Mouse (Mus musculus) intestine, postnatal 0 days (tissue): ENCODE data around the gene Tbl1x. TPM values are rescaled to one million over a fixed set of nuclear protein-coding genes. Genes with fewer than 3 reads are reported as not detected.

Source experiments
- ATAC-seq: fragments of 200-750 bp; cut with Nextera tagmentation; 2 replicates; pipeline ENCODE4 v1.8.0; 2017; ENCODE audit warnings: mild to moderate bottlenecking, moderate TSS enrichment, moderate library complexity
- H3K27ac ChIP-seq: fragments of 300-500 bp; sonication (generic); 2 replicates; pipeline ENCODE4 v1.5.1; 2014; ENCODE audit warnings: mild to moderate bottlenecking, low read depth, low read length, moderate library complexity
- H3K27me3 ChIP-seq: fragments of 300-500 bp; sonication (generic); replicated peaks from 2 replicates; pipeline ENCODE4 v1.6.1; 2014; ENCODE audit warnings: low read length, mixed read lengths; ENCODE audit not compliant: control insufficient read depth, insufficient read depth
- H3K36me3 ChIP-seq: fragments of 300-500 bp; sonication (generic); 2 replicates; pipeline ENCODE4 v1.6.1; 2014; ENCODE audit warnings: mild to moderate bottlenecking, moderate library complexity; ENCODE audit not compliant: control insufficient read depth, insufficient read depth
- H3K4me1 ChIP-seq: fragments of 300-500 bp; sonication (generic); replicated peaks from 2 replicates; pipeline ENCODE4 v1.6.1; 2014; ENCODE audit warnings: antibody characterized with exemption, low read length, mixed read lengths; ENCODE audit not compliant: control insufficient read depth, insufficient read depth
- H3K4me2 ChIP-seq: fragments of 300-500 bp; sonication (generic); replicated peaks from 2 replicates; pipeline ENCODE4 v1.6.1; 2014; ENCODE audit warnings: low read depth, mild to moderate bottlenecking, moderate library complexity
- H3K4me3 ChIP-seq: fragments of 300-500 bp; sonication (generic); 2 replicates; pipeline ENCODE4 v1.5.1; 2014; ENCODE audit warnings: low read depth, low read length
- H3K9ac ChIP-seq: fragments of 300-500 bp; sonication (generic); 2 replicates; pipeline ENCODE4 v1.6.1; 2014; ENCODE audit warnings: mild to moderate bottlenecking, low read depth, low read length
- H3K9me3 ChIP-seq: fragments of 300-500 bp; sonication (generic); 2 replicates; pipeline ENCODE4 v1.6.1; 2016; ENCODE audit warnings: mixed run types; ENCODE audit not compliant: control insufficient read depth
- CTCF ChIP-seq: sonication (generic); IDR thresholded peaks from 2 replicates; pipeline ENCODE4 v1.5.1; 2016; ENCODE audit warnings: low read depth, mild to moderate bottlenecking, control low read depth, antibody characterized with exemption, moderate library complexity
- WGBS: fragments of 180-500 bp; shearing (Covaris S2); extraction: QIAGEN DNeasy Blood & Tissue Kit; methylation state at CpG from one replicate; pipeline ENCODE4 v1.1.7; 2014; 5-methylcytosine and 5-hydroxymethylcytosine counted together
- polyA plus RNA-seq: library from polyadenylated mRNA; unstranded; fragments of >200 nt; fragmentation: Nextera tagmentation; extraction: Ambion mirVana; gene quantifications from 2 replicates; pipeline ENCODE4 v1.2.1, GENCODE M21; 2015

The Tbl1x gene
- polyA plus RNA-seq, 1 experiment from 2014 or later = 22.5 TPM

- no peak overlapping the region for H3K4me2 ChIP-seq
- no peak for ATAC-seq
- H3K4me3 ChIP-seq = no peak overlapping the region
- H3K27ac ChIP-seq = no peak overlapping the region
- no peaks in the 10 kb centered on the region for H3K9me3 ChIP-seq
- no peaks in the 10 kb centered on the region for H3K4me1 ChIP-seq
- H3K9ac ChIP-seq = no peak overlapping the region
- H3K36me3 ChIP-seq = no peaks in the 10 kb centered on the region
- 64% methylated on average over 7 of the region's 7 CpGs for WGBS
- H3K27me3 ChIP-seq = no peaks in the 10 kb centered on the region
- no peak for TF ChIP-seq CTCF
Measured at GRCm38 (mm10) chrX:77487922-77488799, 22.7 kb upstream of the Tbl1x start.

- no peaks in the 10 kb centered on the region for H3K27me3 ChIP-seq
- no peak for TF ChIP-seq CTCF
- H3K9me3 ChIP-seq = no peaks in the 10 kb centered on the region
- H3K4me2 ChIP-seq = no peak overlapping the region
- H3K36me3 ChIP-seq = no peaks in the 10 kb centered on the region
- no peak for ATAC-seq
- no peak overlapping the region for H3K9ac ChIP-seq
- WGBS = 50% methylated on average over 1 of the region's 1 CpGs
- H3K27ac ChIP-seq = no peak overlapping the region
- H3K4me3 ChIP-seq = no peak overlapping the region
- H3K4me1 ChIP-seq = no peaks in the 10 kb centered on the region
Measured at GRCm38 (mm10) chrX:77490127-77490526, 20.7 kb upstream of the Tbl1x start.

GRCm38 (mm10) chrX:77509149-77509548 lies 1.7 kb upstream of the Tbl1x start:
- H3K9me3 ChIP-seq = no peaks in the 10 kb centered on the region
- no peak overlapping the region for H3K9ac ChIP-seq
- TF ChIP-seq CTCF = peak; percentile 23; the same call in 1 of the 2 replicates
- ATAC-seq = peak; percentile 72
- H3K4me3 ChIP-seq = no peak overlapping the region; the same call in 1 of the 2 replicates
- H3K27me3 ChIP-seq = no peaks in the 10 kb centered on the region
- peak overlapping the region; percentile 94; the same call in 1 of the 2 replicates for H3K27ac ChIP-seq
- H3K36me3 ChIP-seq = no peaks in the 10 kb centered on the region
- WGBS = 15% methylated on average over 13 of the region's 13 CpGs
- peak overlapping the region; percentile 67 for H3K4me2 ChIP-seq
- H3K4me1 ChIP-seq = no peaks in the 10 kb centered on the region

- H3K9ac ChIP-seq = no peak overlapping the region
- peak overlapping the region; percentile 94 for H3K27ac ChIP-seq
- no peaks in the 10 kb centered on the region for H3K27me3 ChIP-seq
- H3K9me3 ChIP-seq = no peaks in the 10 kb centered on the region
- H3K4me3 ChIP-seq = peak overlapping the region; percentile 65; the same call in 1 of the 2 replicates
- no peaks in the 10 kb centered on the region for H3K36me3 ChIP-seq
- H3K4me1 ChIP-seq = no peaks in the 10 kb centered on the region
- no peak for TF ChIP-seq CTCF
- ATAC-seq = no peak
- 18% methylated on average over 10 of the region's 10 CpGs for WGBS
- peak overlapping the region; percentile 67 for H3K4me2 ChIP-seq
Measured at GRCm38 (mm10) chrX:77509776-77510175, 1.0 kb upstream of the Tbl1x start.

- H3K9me3 ChIP-seq = no peaks in the 10 kb centered on the region
- 13% methylated on average over 55 of the region's 55 CpGs for WGBS
- peak overlapping the region; percentile 74 for H3K9ac ChIP-seq
- no peaks in the 10 kb centered on the region for H3K4me1 ChIP-seq
- H3K27ac ChIP-seq = peak overlapping the region; percentile 94
- no peaks in the 10 kb centered on the region for H3K36me3 ChIP-seq
- peak overlapping the region; percentile 65 for H3K4me3 ChIP-seq
- H3K4me2 ChIP-seq = peak overlapping the region; percentile 67
- no peaks in the 10 kb centered on the region for H3K27me3 ChIP-seq
- TF ChIP-seq CTCF = no peak
- peak; percentile 12; the same call in 1 of the 2 replicates for ATAC-seq
Measured at GRCm38 (mm10) chrX:77511301-77511993, 634 bp downstream of the Tbl1x start.

- H3K4me3 ChIP-seq = peak overlapping the region; percentile 65
- H3K4me1 ChIP-seq = no peaks in the 10 kb centered on the region
- no peak for ATAC-seq
- no peaks in the 10 kb centered on the region for H3K27me3 ChIP-seq
- no peaks in the 10 kb centered on the region for H3K36me3 ChIP-seq
- TF ChIP-seq CTCF = no peak
- H3K9ac ChIP-seq = peak overlapping the region; percentile 74
- no peaks in the 10 kb centered on the region for H3K9me3 ChIP-seq
- 18% methylated on average over 12 of the region's 12 CpGs for WGBS
- H3K4me2 ChIP-seq = peak overlapping the region; percentile 67
- H3K27ac ChIP-seq = 0 out of 2 replicates have a peak overlapping the region, but pooled peaks have one; percentile 94
Measured at GRCm38 (mm10) chrX:77511994-77512485, 1.2 kb downstream of the Tbl1x start.
